Mouse (Mus musculus): ENCODE measurements around the gene Slc9c1. TPM values are rescaled to one million over a fixed set of nuclear protein-coding genes. Genes with fewer than 3 reads are reported as not detected.

Slc9c1 gene
- polyA plus RNA-seq, 1 experiment from 2014 or later: not detected

DNA sequence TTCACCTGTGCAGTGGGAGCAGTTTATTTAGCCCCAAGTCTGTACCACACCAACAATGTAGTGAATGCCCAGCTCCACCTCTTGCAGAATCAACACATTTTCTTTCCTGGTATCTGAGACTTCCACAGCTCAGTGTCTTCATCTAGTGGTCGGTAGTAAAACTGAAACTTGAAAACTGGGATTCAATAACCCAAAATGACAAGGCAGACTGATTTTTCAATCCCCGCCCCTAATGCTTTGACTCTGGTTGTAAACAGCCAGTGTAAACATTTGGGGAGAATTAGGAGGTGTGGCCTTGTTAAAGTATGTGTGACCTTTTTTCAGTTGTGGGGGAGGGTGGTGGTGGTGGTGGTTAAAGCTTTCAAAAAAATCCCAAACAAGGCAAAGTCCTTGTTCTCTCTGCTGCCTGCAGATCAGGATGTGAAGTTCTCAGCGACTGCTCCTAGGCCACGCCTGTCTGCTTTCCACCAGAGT, 73.4 kb downstream of the Slc9c1 start:
- no peaks in the 10 kb centered on the region for H3K9me3 ChIP-seq (ENCODE audit: control insufficient read depth, low read length)
- no peak for ATAC-seq (ENCODE audit: insufficient number of reproducible peaks, insufficient read depth, low FRiP score, low read depth)

DNA sequence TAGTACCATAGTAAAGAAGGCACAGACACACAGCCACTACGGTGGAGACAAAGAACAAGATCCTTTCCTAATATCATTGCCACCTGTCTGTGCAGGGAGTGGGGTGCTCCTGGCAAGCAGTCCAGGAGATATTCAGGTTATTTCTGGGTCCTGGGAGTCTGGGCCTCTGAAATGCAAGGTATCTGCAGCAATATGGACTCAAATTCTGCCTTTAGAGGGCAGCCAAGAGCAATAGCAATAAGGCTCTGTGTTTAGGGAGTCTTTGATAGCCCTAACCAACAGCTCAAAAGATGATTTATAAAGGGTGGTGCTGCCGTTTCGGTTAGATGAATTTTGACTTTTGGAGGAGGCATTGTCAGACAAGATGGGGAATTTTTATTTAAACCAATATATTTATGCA, 74.2 kb downstream of the Slc9c1 start:
- Histone ChIP-seq H3K9me3 (ENCODE audit: control insufficient read depth, low read length) (no peaks in the 10 kb centered on the region), H3K4me2 (ENCODE audit: low read length) (no peak overlapping the region), H3K9ac (ENCODE audit: low read length) (no peak overlapping the region), H3K4me3 (ENCODE audit: control insufficient read depth in 1 of 2, insufficient read depth in 1 of 2, low read depth in 1 of 2, low read length in 2 of 2) (no peak overlapping the region), H3K4me1 (ENCODE audit: control insufficient read depth in 2 of 2, insufficient read depth in 2 of 2, low read length in 2 of 2) (no peaks in the 10 kb centered on the region), H3K27me3 (ENCODE audit: control insufficient read depth, insufficient read depth, low read length) (no peaks in the 10 kb centered on the region), H3K36me3 (ENCODE audit: control insufficient read depth, insufficient read depth, low read length) (no peaks in the 10 kb centered on the region), H3K27ac (replicated peaks in 1 of 2; ENCODE audit: control insufficient read depth in 1 of 2, insufficient read depth in 1 of 2, low read depth in 2 of 2, low read length in 2 of 2) (no peak overlapping the region)
- WGBS: 76% methylated on average over 3 of the region's 3 CpGs
- ATAC-seq (ENCODE audit: insufficient number of reproducible peaks, insufficient read depth, low FRiP score, low read depth): no peak

More for the DNA sequence above, 73.4 kb downstream of the Slc9c1 start:
- Histone ChIP-seq H3K4me2 (ENCODE audit: low read length) (no peak overlapping the region), H3K27me3 (ENCODE audit: control insufficient read depth, insufficient read depth, low read length) (no peaks in the 10 kb centered on the region), H3K36me3 (ENCODE audit: control insufficient read depth, insufficient read depth, low read length) (no peaks in the 10 kb centered on the region), H3K27ac (replicated peaks in 1 of 2; ENCODE audit: control insufficient read depth in 1 of 2, insufficient read depth in 1 of 2, low read depth in 2 of 2, low read length in 2 of 2) (no peak overlapping the region), H3K4me1 (ENCODE audit: control insufficient read depth in 2 of 2, insufficient read depth in 2 of 2, low read length in 2 of 2) (no peaks in the 10 kb centered on the region), H3K9ac (ENCODE audit: low read length) (no peak overlapping the region), H3K4me3 (ENCODE audit: control insufficient read depth in 1 of 2, insufficient read depth in 1 of 2, low read depth in 1 of 2, low read length in 2 of 2) (no peak overlapping the region)
- WGBS: 43% methylated on average over 4 of the region's 4 CpGs

DNA sequence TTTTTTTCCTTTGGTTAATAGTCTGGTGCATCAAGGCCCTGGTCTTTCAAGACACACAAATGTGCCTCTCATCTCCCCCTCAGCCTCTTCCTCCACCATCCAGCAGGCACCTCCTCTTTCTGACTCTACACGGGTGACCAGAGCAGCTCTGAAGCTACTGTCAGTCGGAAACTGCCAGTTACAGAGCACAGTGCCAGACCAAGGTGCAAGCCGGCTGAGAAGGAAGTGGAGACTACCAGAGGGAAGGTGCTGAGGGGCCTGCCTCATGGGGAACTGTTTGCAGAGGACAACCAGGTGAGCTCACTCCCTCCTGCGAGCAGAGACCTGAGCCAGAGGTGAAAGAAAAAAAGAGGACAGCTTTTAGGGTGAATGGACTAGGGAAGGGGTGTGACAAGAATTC, 75.2 kb downstream of the Slc9c1 start, which contains the start of gene Gcsam:
Gene Gcsam (plus strand): TSS at position 114 of the 400 bp plus-strand sequence.
- no peak within 1 kb of the TSS for H3K4me2 ChIP-seq (ENCODE audit: low read length)
- H3K27me3 ChIP-seq (ENCODE audit: control insufficient read depth, insufficient read depth, low read length): no peaks in the 10 kb centered on the region
- no peaks in the 10 kb centered on the region for H3K36me3 ChIP-seq (ENCODE audit: control insufficient read depth, insufficient read depth, low read length)
- no peak within 1 kb of the TSS for H3K4me3 ChIP-seq (ENCODE audit: control insufficient read depth in 1 of 2, insufficient read depth in 1 of 2, low read depth in 1 of 2, low read length in 2 of 2)
- H3K27ac ChIP-seq (replicated peaks in 1 of 2; ENCODE audit: control insufficient read depth in 1 of 2, insufficient read depth in 1 of 2, low read depth in 2 of 2, low read length in 2 of 2): no peak within 1 kb of the TSS
- H3K4me1 ChIP-seq (ENCODE audit: control insufficient read depth in 2 of 2, insufficient read depth in 2 of 2, low read length in 2 of 2): no peaks in the 10 kb centered on the region
- no peak for ATAC-seq (ENCODE audit: insufficient number of reproducible peaks, insufficient read depth, low FRiP score, low read depth)
- WGBS: 62% methylated on average over 4 of the region's 4 CpGs
- no peak within 1 kb of the TSS for H3K9ac ChIP-seq (ENCODE audit: low read length)
- no peaks in the 10 kb centered on the region for H3K9me3 ChIP-seq (ENCODE audit: control insufficient read depth, low read length)

DNA sequence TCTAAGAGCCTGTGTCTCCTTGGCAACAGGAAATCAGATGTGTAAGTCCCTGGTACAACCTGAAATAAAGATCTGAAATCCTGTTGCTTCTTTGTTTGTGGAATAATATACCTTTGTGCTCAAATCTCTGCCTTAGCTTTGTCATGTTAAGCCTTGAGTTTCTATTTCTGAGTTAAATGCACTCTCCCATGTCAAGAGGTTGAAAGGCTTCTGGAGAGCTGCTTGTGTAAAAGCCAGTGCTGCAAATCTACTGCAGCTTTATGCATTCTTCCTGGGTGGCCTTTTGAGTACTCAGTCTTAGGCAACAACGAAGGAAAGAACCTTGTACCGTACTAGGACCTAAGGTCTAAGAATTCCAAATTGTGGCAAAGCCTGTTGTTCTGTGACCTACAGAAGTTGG, 78.1 kb downstream of the Slc9c1 start:
- no peak overlapping the region for H3K4me3 ChIP-seq (ENCODE audit: control insufficient read depth in 1 of 2, insufficient read depth in 1 of 2, low read depth in 1 of 2, low read length in 2 of 2)
- no peak overlapping the region for H3K4me2 ChIP-seq (ENCODE audit: low read length)
- ATAC-seq (ENCODE audit: insufficient number of reproducible peaks, insufficient read depth, low FRiP score, low read depth): no peak
- WGBS: 67% methylated on average over 2 of the region's 2 CpGs
- H3K9ac ChIP-seq (ENCODE audit: low read length): no peak overlapping the region
- no peaks in the 10 kb centered on the region for H3K27me3 ChIP-seq (ENCODE audit: control insufficient read depth, insufficient read depth, low read length)
- no peaks in the 10 kb centered on the region for H3K36me3 ChIP-seq (ENCODE audit: control insufficient read depth, insufficient read depth, low read length)
- H3K9me3 ChIP-seq (ENCODE audit: control insufficient read depth, low read length): no peaks in the 10 kb centered on the region
- no peak overlapping the region for H3K27ac ChIP-seq (replicated peaks in 1 of 2; ENCODE audit: control insufficient read depth in 1 of 2, insufficient read depth in 1 of 2, low read depth in 2 of 2, low read length in 2 of 2)
- no peaks in the 10 kb centered on the region for H3K4me1 ChIP-seq (ENCODE audit: control insufficient read depth in 2 of 2, insufficient read depth in 2 of 2, low read length in 2 of 2)

DNA sequence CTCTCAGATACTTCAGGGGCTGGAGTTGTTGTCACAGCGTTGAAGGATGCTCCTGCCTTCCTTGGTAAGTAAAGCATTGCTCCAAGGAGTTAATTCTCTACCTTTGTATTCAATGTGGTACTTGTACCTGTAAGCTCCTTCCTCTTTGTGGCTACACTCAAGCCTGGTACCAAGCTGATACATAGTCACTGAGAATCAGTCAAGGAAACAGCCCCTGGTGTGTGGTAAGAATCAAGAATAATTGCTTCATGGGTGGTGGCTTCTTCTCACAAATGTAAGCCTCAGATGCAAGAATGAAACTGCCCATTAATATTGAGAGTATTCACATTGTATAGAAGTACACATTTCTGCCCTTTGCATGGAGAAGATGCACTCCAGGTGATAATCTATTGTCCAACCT, 80.8 kb downstream of the Slc9c1 start:
- no peak overlapping the region for H3K4me3 ChIP-seq (ENCODE audit: control insufficient read depth in 1 of 2, insufficient read depth in 1 of 2, low read depth in 1 of 2, low read length in 2 of 2)
- no peaks in the 10 kb centered on the region for H3K36me3 ChIP-seq (ENCODE audit: control insufficient read depth, insufficient read depth, low read length)
- no peak overlapping the region for H3K4me2 ChIP-seq (ENCODE audit: low read length)
- 79% methylated on average over 1 of the region's 1 CpGs for WGBS
- no peak for ATAC-seq (ENCODE audit: insufficient number of reproducible peaks, insufficient read depth, low FRiP score, low read depth)
- H3K4me1 ChIP-seq (ENCODE audit: control insufficient read depth in 2 of 2, insufficient read depth in 2 of 2, low read length in 2 of 2): peaks cover 0 to 3% of the 10 kb centered on the region in 2 experiments; a peak in 1 of 4 replicates
- no peaks in the 10 kb centered on the region for H3K27me3 ChIP-seq (ENCODE audit: control insufficient read depth, insufficient read depth, low read length)
- no peak overlapping the region for H3K9ac ChIP-seq (ENCODE audit: low read length)
- no peaks in the 10 kb centered on the region for H3K9me3 ChIP-seq (ENCODE audit: control insufficient read depth, low read length)
- H3K27ac ChIP-seq (replicated peaks in 1 of 2; ENCODE audit: control insufficient read depth in 1 of 2, insufficient read depth in 1 of 2, low read depth in 2 of 2, low read length in 2 of 2): no peak overlapping the region

DNA sequence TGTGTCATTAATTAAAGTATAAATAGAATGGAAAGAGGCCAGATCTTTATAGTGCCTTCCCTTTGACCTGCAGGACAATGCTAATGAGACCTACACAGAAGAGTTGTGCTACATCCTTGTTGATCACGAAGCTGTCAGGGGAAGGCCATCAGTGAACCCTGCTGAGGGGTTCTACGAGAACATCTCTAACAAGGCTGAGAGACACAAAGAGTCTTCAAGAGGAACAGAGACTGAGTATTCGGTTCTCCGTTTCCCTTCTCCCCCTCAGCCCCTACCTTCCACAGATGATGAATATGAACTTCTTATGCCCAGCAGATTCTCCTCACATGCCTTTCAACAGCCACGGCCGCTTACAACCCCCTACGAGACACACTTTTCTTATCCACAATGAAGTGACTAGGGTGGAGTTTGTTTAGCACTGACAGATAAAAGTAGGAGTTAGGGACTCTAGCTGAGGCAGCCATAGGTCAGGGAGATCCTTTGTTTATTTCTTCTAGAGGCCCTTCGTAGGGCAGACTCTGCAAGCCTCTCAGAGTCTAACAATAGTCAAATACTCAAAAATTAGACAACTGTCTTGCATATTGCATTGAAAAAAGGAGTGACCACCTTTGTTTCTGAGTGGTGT, 84.8 kb downstream of the Slc9c1 start:
- Histone ChIP-seq H3K9me3 (ENCODE audit: control insufficient read depth, low read length) (no peaks in the 10 kb centered on the region), H3K4me1 (ENCODE audit: control insufficient read depth in 2 of 2, insufficient read depth in 2 of 2, low read length in 2 of 2) (peaks cover 0 to 3% of the 10 kb centered on the region in 2 experiments; a peak in 1 of 4 replicates), H3K9ac (ENCODE audit: low read length) (no peak overlapping the region), H3K27ac (replicated peaks in 1 of 2; ENCODE audit: control insufficient read depth in 1 of 2, insufficient read depth in 1 of 2, low read depth in 2 of 2, low read length in 2 of 2) (no peak overlapping the region), H3K4me2 (ENCODE audit: low read length) (no peak overlapping the region), H3K4me3 (ENCODE audit: control insufficient read depth in 1 of 2, insufficient read depth in 1 of 2, low read depth in 1 of 2, low read length in 2 of 2) (no peak overlapping the region), H3K27me3 (ENCODE audit: control insufficient read depth, insufficient read depth, low read length) (no peaks in the 10 kb centered on the region), H3K36me3 (ENCODE audit: control insufficient read depth, insufficient read depth, low read length) (no peaks in the 10 kb centered on the region)
- WGBS: 44% methylated on average over 8 of the region's 8 CpGs
- ATAC-seq (ENCODE audit: insufficient number of reproducible peaks, insufficient read depth, low FRiP score, low read depth): no peak

DNA sequence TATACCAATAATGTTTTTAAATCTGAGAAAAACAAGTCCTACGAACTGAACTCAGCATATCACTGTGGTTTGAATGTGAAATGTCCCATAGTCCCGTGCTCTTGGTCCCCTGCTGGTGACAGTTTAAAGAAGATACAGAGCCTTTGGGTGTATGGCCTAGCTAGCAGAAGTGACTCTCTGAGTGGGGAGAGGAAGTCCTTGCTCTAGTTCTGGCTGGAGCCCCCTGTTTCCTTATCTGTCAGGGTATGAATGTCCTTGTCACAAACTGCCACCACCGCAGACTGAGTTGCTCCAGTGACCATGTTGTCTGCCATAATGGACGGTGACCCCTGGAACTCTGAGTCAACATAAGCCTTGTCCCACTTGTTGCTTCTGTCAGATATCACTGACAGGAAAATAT, 88.1 kb downstream of the Slc9c1 start:
- no peaks in the 10 kb centered on the region for H3K27me3 ChIP-seq (ENCODE audit: control insufficient read depth, insufficient read depth, low read length)
- H3K9me3 ChIP-seq (ENCODE audit: control insufficient read depth, low read length): no peaks in the 10 kb centered on the region
- no peaks in the 10 kb centered on the region for H3K36me3 ChIP-seq (ENCODE audit: control insufficient read depth, insufficient read depth, low read length)
- H3K4me3 ChIP-seq (ENCODE audit: control insufficient read depth in 1 of 2, insufficient read depth in 1 of 2, low read depth in 1 of 2, low read length in 2 of 2): no peak overlapping the region
- no peak overlapping the region for H3K27ac ChIP-seq (replicated peaks in 1 of 2; ENCODE audit: control insufficient read depth in 1 of 2, insufficient read depth in 1 of 2, low read depth in 2 of 2, low read length in 2 of 2)
- H3K4me2 ChIP-seq (ENCODE audit: low read length): no peak overlapping the region
- peaks cover 0 to 3% of the 10 kb centered on the region in 2 experiments; a peak in 1 of 4 replicates for H3K4me1 ChIP-seq (ENCODE audit: control insufficient read depth in 2 of 2, insufficient read depth in 2 of 2, low read length in 2 of 2)
- 51% methylated on average over 4 of the region's 4 CpGs for WGBS
- H3K9ac ChIP-seq (ENCODE audit: low read length): no peak overlapping the region
- ATAC-seq (ENCODE audit: insufficient number of reproducible peaks, insufficient read depth, low FRiP score, low read depth): no peak

DNA sequence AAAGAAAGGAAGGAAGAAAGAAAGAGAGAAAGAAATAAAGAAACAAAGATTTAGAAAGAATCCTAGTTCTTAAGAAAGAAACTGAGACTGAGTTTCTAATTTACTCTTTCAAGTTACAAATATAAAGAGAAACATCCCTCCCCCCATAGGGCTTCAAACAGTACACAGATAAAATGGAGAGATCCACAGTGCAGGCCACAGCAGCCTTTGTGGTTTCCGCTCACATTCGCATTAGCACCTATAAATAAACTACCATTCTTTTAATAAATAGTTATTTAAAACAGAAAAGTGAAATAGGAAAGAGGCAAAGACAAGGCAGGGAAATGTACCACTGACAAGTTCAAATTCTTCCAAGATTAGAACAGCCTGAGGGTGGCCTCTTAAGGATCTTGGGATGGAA, 89.7 kb downstream of the Slc9c1 start:
- no peak overlapping the region for H3K4me3 ChIP-seq (ENCODE audit: control insufficient read depth in 1 of 2, insufficient read depth in 1 of 2, low read depth in 1 of 2, low read length in 2 of 2)
- 66% methylated on average over 2 of the region's 2 CpGs for WGBS
- no peak for ATAC-seq (ENCODE audit: insufficient number of reproducible peaks, insufficient read depth, low FRiP score, low read depth)
- H3K9ac ChIP-seq (ENCODE audit: low read length): no peak overlapping the region
- H3K9me3 ChIP-seq (ENCODE audit: control insufficient read depth, low read length): no peaks in the 10 kb centered on the region
- peaks cover 0 to 3% of the 10 kb centered on the region in 2 experiments; a peak in 2 of 4 replicates for H3K4me1 ChIP-seq (ENCODE audit: control insufficient read depth in 2 of 2, insufficient read depth in 2 of 2, low read length in 2 of 2)
- H3K4me2 ChIP-seq (ENCODE audit: low read length): no peak overlapping the region
- no peaks in the 10 kb centered on the region for H3K36me3 ChIP-seq (ENCODE audit: control insufficient read depth, insufficient read depth, low read length)
- no peak overlapping the region for H3K27ac ChIP-seq (replicated peaks in 1 of 2; ENCODE audit: control insufficient read depth in 1 of 2, insufficient read depth in 1 of 2, low read depth in 2 of 2, low read length in 2 of 2)
- H3K27me3 ChIP-seq (ENCODE audit: control insufficient read depth, insufficient read depth, low read length): no peaks in the 10 kb centered on the region
